Mouse (Mus musculus): Measurements from ENCODE around the gene Foxd2.

Gene Foxd2

GRCm38 (mm10) chr4:114912705-114913593 is 4.3 kb upstream of the Foxd2 start:
- DNase-seq (ENCODE audit: low spot score) = no peak

GRCm38 (mm10) chr4:114909602-114910484 is 1.2 kb upstream of the Foxd2 start:
- DNase-seq (ENCODE audit: low spot score) = peak; percentile 71

DNA sequence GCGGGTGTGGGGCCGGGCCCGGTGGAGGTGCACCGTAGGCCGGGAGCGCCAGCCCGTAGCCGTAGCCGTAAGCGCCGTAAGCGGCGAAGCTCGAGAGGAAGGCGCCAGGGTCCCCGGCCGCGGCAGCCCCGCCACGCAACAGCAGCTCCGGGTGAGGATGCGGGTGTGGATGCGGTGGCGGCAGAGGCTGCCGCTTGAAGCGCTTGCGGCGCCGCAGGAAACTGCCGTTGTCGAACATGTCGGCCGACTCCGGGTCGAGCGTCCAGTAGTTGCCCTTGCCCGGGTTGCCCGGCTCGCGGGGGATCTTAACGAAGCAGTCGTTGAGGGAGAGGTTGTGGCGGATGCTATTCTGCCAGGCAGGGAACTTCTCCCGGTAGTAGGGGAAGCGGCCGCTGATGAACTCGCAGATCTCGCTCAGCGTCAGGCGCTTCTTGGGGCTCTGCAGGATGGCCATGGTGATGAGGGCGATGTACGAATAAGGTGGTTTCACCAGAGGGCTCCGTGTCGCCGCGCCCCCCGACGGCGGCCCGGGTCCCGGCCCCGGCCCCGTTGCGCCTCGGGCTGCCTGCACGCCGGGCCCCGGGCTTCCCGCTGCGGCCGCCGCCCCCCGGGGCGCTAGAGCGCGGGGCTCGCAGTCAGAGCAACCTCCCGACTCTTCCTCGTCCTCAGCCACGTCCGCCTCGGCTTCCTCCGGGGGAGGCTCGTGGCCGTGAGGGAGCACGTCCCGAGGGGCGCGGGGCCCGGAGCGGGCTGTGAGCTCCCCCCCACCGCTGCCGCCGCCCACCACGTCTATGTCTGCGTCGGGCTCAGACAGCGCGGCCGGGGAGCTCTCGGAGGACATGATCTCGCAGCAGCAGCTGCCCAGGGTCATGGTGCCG is 483 bp downstream of the Foxd2 start:
- DNase-seq (ENCODE audit: low spot score) = no peak

GRCm38 (mm10) chr4:114907056-114907917 is 1.4 kb downstream of the Foxd2 start:
- DNase-seq (ENCODE audit: low spot score) = no peak

DNA sequence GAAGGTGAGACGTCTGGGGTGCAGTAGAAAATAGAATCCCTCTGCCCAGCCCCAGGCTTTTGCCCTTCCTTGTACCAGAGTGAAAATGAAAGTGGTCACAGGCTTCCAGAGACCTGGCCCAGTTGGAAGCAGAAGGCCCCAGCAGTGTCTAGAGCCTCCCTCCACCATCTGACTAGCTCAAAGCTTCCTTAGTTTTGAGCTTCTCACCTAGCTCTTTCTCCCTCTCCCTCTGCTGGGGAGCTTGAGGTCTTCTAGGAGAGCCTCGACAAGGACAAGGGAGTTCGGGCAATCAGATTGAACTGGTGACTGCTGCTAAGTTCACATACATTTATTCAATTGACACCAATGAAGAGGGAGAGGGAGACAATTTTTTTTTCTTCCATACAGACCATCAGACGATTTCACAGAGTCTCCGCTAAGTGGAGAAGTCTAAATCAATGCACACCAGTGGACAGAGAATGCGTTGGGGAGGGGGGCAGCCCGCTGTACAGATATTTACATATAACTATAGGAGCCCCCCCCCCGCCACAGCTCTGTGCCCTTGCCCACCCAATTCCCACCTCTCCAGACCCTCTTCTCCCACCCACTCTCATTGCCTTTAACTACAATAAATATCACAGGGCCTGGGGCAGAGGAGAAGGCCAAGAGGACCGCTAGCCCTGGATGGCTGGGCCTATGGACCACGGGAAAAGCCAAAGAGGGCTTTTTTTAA is 2.5 kb downstream of the Foxd2 start:
- DNase-seq (ENCODE audit: low spot score) = no peak

GRCm38 (mm10) chr4:114905501-114905900 is 3.2 kb downstream of the Foxd2 start:
- no peak for DNase-seq (ENCODE audit: low spot score)

DNA sequence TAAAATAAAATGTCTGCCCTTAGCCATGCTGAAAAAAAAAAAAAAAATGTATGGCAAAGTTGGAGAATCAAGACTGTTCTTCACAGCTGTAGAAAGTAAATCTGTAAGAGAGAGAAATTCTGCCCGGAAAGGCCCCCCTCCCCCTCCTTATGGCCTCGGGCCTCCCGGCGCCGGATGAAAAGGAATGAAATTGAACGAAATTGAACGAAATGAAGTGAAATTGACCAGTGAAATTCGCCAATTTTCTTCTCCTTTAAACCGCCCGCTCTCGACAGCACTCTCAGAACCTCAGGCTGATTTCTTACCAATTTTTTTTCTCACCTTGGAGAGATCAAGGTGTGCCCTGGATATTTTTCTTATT is 5.3 kb downstream of the Foxd2 start:
- no peak for DNase-seq (ENCODE audit: low spot score)

- DNase-seq (ENCODE audit: low spot score) = no peak
Observed at GRCm38 (mm10) chr4:114902641-114903421, 5.8 kb downstream of the Foxd2 start.

DNA sequence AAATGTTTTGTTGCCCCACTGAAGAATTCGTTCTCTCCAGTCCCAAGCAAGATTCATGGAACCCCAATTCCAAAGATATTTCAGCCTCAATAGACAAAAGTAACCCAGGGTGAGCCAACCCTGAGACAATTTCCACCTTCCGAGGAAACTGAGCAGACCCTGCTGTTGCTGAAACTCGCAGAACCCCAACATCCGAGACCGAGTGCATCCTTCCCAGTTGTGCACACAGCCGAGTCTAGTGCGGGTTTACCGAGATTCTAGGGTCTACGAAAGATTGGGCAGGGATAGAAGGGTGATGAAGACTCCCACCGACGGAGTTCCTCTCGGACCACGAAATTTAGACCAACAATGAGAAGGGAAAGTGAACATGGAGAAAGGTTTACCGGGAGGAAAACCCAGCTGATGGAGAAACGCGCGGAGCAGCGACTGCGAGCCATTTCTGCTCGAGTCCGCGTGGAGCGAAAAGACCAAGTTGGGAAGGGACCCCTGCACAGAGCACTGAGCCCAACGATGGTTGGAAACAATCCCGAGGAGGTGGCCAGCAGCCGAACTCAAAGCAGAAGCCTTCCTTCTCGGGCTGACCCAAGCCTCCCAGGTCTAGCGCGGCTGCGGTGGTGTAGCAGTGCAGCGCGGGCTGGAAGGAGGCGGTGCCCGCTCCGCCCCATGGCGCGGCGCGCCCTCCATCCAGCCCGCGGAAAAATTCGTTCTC is 6.9 kb downstream of the Foxd2 start:
- DNase-seq (ENCODE audit: low spot score) = peak; percentile 45

DNA sequence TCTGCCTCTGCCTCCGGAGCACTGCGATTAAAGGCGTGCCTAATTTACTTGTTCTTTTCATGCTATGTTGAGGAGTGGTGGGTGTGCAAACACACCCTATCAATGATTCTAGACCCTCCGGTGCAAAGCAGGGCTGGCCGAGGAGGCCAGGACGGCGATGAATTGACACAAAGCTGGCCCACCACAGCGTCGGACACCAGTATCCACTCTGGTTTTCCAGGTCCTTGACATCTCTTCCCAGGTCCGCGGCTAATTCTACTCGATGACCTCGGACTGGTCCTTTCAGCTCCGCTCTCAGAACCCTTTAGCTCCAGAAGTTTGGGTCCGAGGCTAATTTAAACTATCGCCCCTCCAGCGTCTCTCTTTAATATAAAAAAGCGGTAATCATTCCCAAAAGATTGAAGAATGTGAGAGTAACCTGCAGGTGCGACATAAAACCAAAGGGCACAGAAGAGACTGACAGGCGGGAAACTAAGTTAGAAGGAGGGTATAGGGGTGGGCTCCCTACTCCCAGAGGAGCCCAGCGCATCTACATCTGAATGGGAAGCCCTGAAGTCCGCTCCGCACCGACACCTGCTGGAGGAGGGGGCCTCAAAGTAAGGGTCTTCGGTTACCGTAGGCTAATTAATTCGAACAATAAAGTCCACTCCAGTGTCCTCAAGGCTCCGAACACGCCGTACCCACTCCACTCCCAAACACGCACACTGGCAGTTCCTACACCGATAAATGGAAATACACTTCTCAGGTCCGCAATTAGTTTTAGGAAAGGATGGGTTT is 7.6 kb downstream of the Foxd2 start:
- DNase-seq (ENCODE audit: low spot score) = peak; percentile 36

GRCm38 (mm10) chr4:114899885-114900284 is 8.8 kb downstream of the Foxd2 start:
- DNase-seq (ENCODE audit: low spot score) = peak; percentile 1

DNA sequence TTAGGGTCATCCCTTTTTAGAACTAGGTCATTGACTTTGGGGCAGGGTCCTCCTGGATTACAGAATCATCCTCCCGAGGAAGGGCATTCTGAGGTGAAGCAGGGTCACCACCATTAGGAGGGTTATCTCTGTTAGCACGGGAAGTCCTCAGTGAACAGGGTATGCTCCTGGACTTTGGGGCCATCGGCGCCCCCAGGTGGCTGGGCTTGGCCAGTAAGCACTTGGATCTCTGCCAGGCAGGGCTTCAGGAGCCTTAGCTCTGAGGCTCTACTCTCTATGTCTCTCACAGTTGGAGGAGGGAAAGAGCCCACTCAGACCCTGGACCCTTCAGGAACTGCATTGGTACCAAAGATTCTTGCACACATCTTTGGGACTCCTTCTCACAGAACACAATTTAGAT is 10.8 kb downstream of the Foxd2 start:
- DNase-seq (ENCODE audit: low spot score) = peak; percentile 42

DNA sequence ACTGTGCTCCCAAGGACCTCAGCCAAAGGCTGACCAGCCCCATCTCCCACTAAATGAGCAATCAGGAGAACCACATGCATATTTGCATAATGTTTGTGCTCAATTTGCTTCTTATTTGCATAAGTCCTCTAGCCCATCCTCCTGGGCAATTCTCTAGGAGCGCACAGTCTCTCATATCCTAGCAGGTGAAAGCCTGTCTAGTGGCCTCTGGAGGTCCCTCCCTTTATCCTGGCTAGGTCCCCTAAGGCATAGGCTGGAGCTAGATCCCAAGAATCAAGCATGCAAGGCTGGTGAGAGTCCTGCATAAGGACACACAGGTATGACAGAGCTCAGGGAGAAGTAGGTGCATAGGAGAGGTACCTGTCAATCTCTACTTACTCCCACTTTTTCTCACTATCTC is 26.4 kb downstream of the Foxd2 start:
- DNase-seq (ENCODE audit: low spot score) = no peak

DNA sequence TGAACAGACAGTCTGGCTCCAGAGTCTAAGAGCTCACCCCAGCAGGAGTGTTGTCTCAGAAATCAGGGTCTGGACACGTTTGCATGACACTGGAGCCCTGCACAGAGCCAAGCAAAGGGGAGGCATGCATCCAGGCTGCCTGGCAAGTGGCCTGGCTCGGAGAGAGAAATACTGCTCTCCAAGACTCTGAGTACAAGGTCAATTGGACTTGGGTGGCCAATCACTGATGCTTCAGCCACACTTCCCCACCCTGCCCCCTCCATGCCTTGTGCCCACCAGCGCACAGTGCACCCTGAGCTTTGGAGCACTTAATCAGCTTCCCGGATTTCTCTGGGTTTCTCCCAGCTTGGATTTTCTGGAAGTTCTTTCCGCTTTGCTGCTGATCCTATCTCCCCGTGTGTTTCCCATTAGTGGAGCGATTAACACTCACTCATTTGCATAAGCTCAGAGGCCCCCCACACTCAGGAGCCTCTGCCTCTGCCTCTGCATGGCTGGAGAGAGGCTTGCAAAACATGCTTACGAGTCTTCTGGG is 32.2 kb downstream of the Foxd2 start:
- peak; percentile 14 for DNase-seq (ENCODE audit: low spot score)

GRCm38 (mm10) chr4:114869765-114870490 is 38.7 kb downstream of the Foxd2 start:
- no peak for DNase-seq (ENCODE audit: low spot score)

DNA sequence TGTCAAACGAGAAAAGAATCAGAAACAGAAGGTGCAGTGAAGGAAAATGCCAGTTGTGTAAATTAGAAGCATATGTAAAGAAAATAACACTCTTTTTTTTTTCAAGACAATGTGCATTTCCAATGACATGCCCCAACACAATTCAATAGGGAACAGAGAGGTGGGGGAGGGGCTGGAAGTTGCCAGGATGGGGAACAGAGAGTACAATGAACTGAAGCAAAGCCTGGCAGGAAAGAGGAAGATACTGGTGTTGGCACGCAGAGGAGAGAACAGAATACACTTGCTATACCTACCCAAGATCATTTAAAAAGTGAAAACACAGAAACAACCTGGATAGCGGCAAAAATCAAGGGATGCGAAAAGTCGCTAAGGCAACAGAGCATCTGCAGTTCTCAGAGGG is 45.5 kb downstream of the Foxd2 start:
- DNase-seq (ENCODE audit: low spot score) = no peak

DNA sequence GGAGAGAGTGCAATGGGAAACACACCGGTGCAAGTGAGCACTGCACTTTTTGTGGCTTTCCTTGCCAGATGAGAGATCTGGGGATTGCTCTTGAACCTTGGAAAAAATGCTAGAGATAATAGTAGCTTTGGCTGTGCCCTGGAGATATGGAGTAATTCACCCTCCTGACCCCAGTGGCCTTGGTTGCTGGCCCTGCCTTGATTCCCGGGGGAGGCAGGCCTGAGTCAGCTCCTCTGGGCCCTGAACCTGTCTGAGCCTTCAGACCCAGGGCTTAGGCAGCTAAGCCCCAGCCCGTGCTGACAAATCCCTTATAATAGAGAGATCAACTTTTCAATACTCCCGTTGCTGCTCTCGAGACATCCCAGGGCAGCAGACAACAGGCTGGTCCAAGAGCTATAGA is 50.2 kb downstream of the Foxd2 start:
- no peak for DNase-seq (ENCODE audit: low spot score)

Data from retina, embryonic 14.5 days (tissue).